Mouse (Mus musculus) MEL (cell line): ENCODE results near the gene Tshz2. TPM values are rescaled to one million over a fixed set of nuclear protein-coding genes. Genes with fewer than 3 reads are reported as not detected.

ENCODE experiments used
- DNase-seq: peaks from one replicate; pipeline ENCODE4 v3.0.0; 2011; ENCODE audit warnings: low read depth, low spot score
- H3K27ac ChIP-seq: 2 replicates; pipeline ENCODE4 v1.5.1; 2012; ENCODE audit warnings: low read depth, mild to moderate bottlenecking, control low read depth, low read length, moderate library complexity; ENCODE audit not compliant: control insufficient read depth
- H3K27me3 ChIP-seq, 2 experiments: fragments of 150-350 bp in 1 of 2; sonication (generic) in 1 of 2; 2 replicates each; pipeline ENCODE4 v1.6.1; 2012; ENCODE audit warnings: low read length in 2 of 2, mild to moderate bottlenecking in 2 of 2, improper control_type of control experiment in 1 of 2, moderate library complexity in 1 of 2; ENCODE audit not compliant: insufficient read depth in 2 of 2, control insufficient read depth in 1 of 2
- H3K36me3 ChIP-seq, 2 experiments: 2 replicates each; pipeline ENCODE4 v1.6.1; 2012 to 2014; ENCODE audit warnings: low read length in 2 of 2, improper control_type of control experiment in 1 of 2, inconsistent platforms in 1 of 2, mild to moderate bottlenecking in 1 of 2; ENCODE audit not compliant: insufficient read depth in 2 of 2, control insufficient read depth in 1 of 2
- H3K4me1 ChIP-seq, 2 experiments: fragments of 150-350 bp in 1 of 2; sonication (generic) in 1 of 2; 2 replicates each; pipeline ENCODE4 v1.6.1; 2012; ENCODE audit warnings: low read length in 2 of 2, improper control_type of control experiment in 1 of 2, mild to moderate bottlenecking in 1 of 2; ENCODE audit not compliant: insufficient read depth in 2 of 2, control insufficient read depth in 1 of 2
- H3K4me3 ChIP-seq, 2 experiments: fragments of 150-350 bp in 1 of 2; sonication (generic) in 1 of 2; 2 replicates each; pipeline ENCODE4 v1.5.1; 2012; ENCODE audit warnings: low read depth in 2 of 2, low read length in 2 of 2, mild to moderate bottlenecking in 2 of 2, moderate library complexity in 2 of 2, control low read depth in 1 of 2, improper control_type of control experiment in 1 of 2; ENCODE audit not compliant: control insufficient read depth in 1 of 2, insufficient read depth in 1 of 2
- H3K79me2 ChIP-seq: 2 replicates; pipeline ENCODE4 v1.6.1; 2012; ENCODE audit warnings: mild to moderate bottlenecking, low read length, moderate library complexity; ENCODE audit not compliant: control insufficient read depth, poor library complexity, insufficient read depth
- H3K9ac ChIP-seq: 2 replicates; pipeline ENCODE4 v1.6.1; 2012; ENCODE audit warnings: low read depth, mild to moderate bottlenecking, control low read depth, low read length, moderate library complexity; ENCODE audit not compliant: control insufficient read depth, poor library complexity, severe bottlenecking
- H3K9me3 ChIP-seq: fragments of 150-350 bp; sonication (generic); replicated peaks from 2 replicates; pipeline ENCODE4 v1.6.1; 2012; ENCODE audit warnings: mild to moderate bottlenecking, low read length, improper control_type of control experiment, moderate library complexity; ENCODE audit not compliant: insufficient read depth
- BHLHE40 ChIP-seq: IDR thresholded peaks from 2 replicates; pipeline ENCODE4 v1.6.1; 2012; ENCODE audit warnings: low read depth, mild to moderate bottlenecking, inconsistent platforms, low read length, improper control_type of control experiment, borderline replicate concordance
- CHD1 ChIP-seq: IDR thresholded peaks from 2 replicates; pipeline ENCODE4 v1.6.1; 2012; ENCODE audit warnings: low read depth, mild to moderate bottlenecking, inconsistent platforms, low read length, improper control_type of control experiment
- CHD2 ChIP-seq: IDR thresholded peaks from 2 replicates; pipeline ENCODE4 v1.6.1; 2011; ENCODE audit warnings: low read length, improper control_type of control experiment
- CTCF ChIP-seq, 3 experiments: IDR thresholded peaks in 2 of 3; conservative IDR thresholded peaks in 1 of 3; 2 replicates each; pipeline ENCODE4 v1.5.1; 2011 to 2012; ENCODE audit warnings: low read length in 3 of 3, low read depth in 2 of 3, mild to moderate bottlenecking in 2 of 3, improper control_type of control experiment in 1 of 3, inconsistent platforms in 1 of 3, mixed read lengths in 1 of 3, moderate library complexity in 1 of 3; ENCODE audit not compliant: control insufficient read depth in 1 of 3, insufficient read depth in 1 of 3, poor library complexity in 1 of 3, severe bottlenecking in 1 of 3
- E2F4 ChIP-seq: IDR thresholded peaks from 2 replicates; pipeline ENCODE4 v1.6.1; 2011; ENCODE audit warnings: low read depth, low read length, improper control_type of control experiment, borderline replicate concordance
- ETS1 ChIP-seq: IDR thresholded peaks from 2 replicates; pipeline ENCODE4 v1.6.1; 2012; ENCODE audit warnings: low read depth, mild to moderate bottlenecking, inconsistent platforms, low read length, improper control_type of control experiment, moderate library complexity
- GABPA ChIP-seq: IDR thresholded peaks from 2 replicates; pipeline ENCODE4 v1.6.1; 2012; ENCODE audit warnings: low read depth, mild to moderate bottlenecking, inconsistent platforms, low read length, improper control_type of control experiment, moderate library complexity
- GATA1 ChIP-seq: IDR thresholded peaks from 2 replicates; pipeline ENCODE4 v1.6.1; 2011; ENCODE audit warnings: low read depth, low read length, improper control_type of control experiment
- JUND ChIP-seq: IDR thresholded peaks from 2 replicates; pipeline ENCODE4 v1.6.1; 2011; ENCODE audit warnings: low read depth, mild to moderate bottlenecking, improper control_type of control experiment, low read length
- KAT2A ChIP-seq: conservative IDR thresholded peaks from 2 replicates; pipeline ENCODE4 v1.6.1; 2012; ENCODE audit warnings: low read depth, low read length, improper control_type of control experiment, inconsistent platforms
- MAFK ChIP-seq: IDR thresholded peaks from 2 replicates; pipeline ENCODE4 v1.6.1; 2011; ENCODE audit warnings: low read depth, mild to moderate bottlenecking, low read length, improper control_type of control experiment, borderline replicate concordance
- MAX ChIP-seq: IDR thresholded peaks from 2 replicates; pipeline ENCODE4 v1.6.1; 2011; ENCODE audit warnings: low read length, improper control_type of control experiment
- MAZ ChIP-seq: IDR thresholded peaks from 2 replicates; pipeline ENCODE4 v1.6.1; 2012; ENCODE audit warnings: low read depth, mild to moderate bottlenecking, inconsistent platforms, low read length, improper control_type of control experiment
- MEF2A ChIP-seq: IDR thresholded peaks from 2 replicates; pipeline ENCODE4 v1.6.1; 2014; ENCODE audit warnings: low read depth, mild to moderate bottlenecking, inconsistent platforms, low read length, improper control_type of control experiment; ENCODE audit not compliant: poor library complexity, insufficient replicate concordance, severe bottlenecking; ENCODE audit errors: extremely low read depth
- MXI1 ChIP-seq: IDR thresholded peaks from 2 replicates; pipeline ENCODE4 v1.6.1; 2011; ENCODE audit warnings: mild to moderate bottlenecking, low read depth, low read length, improper control_type of control experiment
- MYB ChIP-seq: IDR thresholded peaks from 2 replicates; pipeline ENCODE4 v1.6.1; 2011; ENCODE audit warnings: mild to moderate bottlenecking, low read depth, low read length, improper control_type of control experiment
- NELFE ChIP-seq: IDR thresholded peaks from 2 replicates; pipeline ENCODE4 v1.6.1; 2011; ENCODE audit warnings: low read depth, low read length, improper control_type of control experiment
- NRF1 ChIP-seq: IDR thresholded peaks from 2 replicates; pipeline ENCODE4 v1.6.1; 2014; ENCODE audit warnings: low read depth, mild to moderate bottlenecking, inconsistent platforms, low read length, improper control_type of control experiment, moderate library complexity; ENCODE audit not compliant: poor library complexity, insufficient read depth, severe bottlenecking
- POLR2AphosphoS2 ChIP-seq: IDR thresholded peaks from 2 replicates; pipeline ENCODE4 v1.6.1; 2011; ENCODE audit warnings: low read length, improper control_type of control experiment
- POLR2AphosphoS5 ChIP-seq: IDR thresholded peaks from 2 replicates; pipeline ENCODE4 v1.6.1; 2012; ENCODE audit warnings: low read depth, borderline replicate concordance, mild to moderate bottlenecking, inconsistent platforms, low read length, moderate library complexity, mixed read lengths
- RAD21 ChIP-seq: IDR thresholded peaks from 2 replicates; pipeline ENCODE4 v1.6.1; 2011; ENCODE audit warnings: mild to moderate bottlenecking, low read depth, low read length, improper control_type of control experiment
- RCOR1 ChIP-seq: IDR thresholded peaks from 2 replicates; pipeline ENCODE4 v1.6.1; 2012; ENCODE audit warnings: low read depth, mild to moderate bottlenecking, inconsistent platforms, low read length, improper control_type of control experiment
- SMC3 ChIP-seq: IDR thresholded peaks from 2 replicates; pipeline ENCODE4 v1.6.1; 2011; ENCODE audit warnings: low read depth, low read length, improper control_type of control experiment
- TAL1 ChIP-seq: IDR thresholded peaks from 2 replicates; pipeline ENCODE4 v1.6.1; 2012; ENCODE audit warnings: mild to moderate bottlenecking, inconsistent platforms, low read length, moderate library complexity, mixed read lengths
- TBP ChIP-seq: IDR thresholded peaks from 2 replicates; pipeline ENCODE4 v1.8.0; 2011; ENCODE audit warnings: low read depth, low read length, improper control_type of control experiment
- UBTF ChIP-seq: IDR thresholded peaks from 2 replicates; pipeline ENCODE4 v1.6.1; 2012; ENCODE audit warnings: low read depth, mild to moderate bottlenecking, inconsistent platforms, low read length, improper control_type of control experiment, moderate library complexity, borderline replicate concordance; ENCODE audit not compliant: insufficient read depth
- USF2 ChIP-seq, 2 experiments: IDR thresholded peaks; 2 replicates each; pipeline ENCODE4 v1.6.1; 2011 to 2012; ENCODE audit warnings: improper control_type of control experiment in 2 of 2, low read length in 2 of 2, borderline replicate concordance in 1 of 2, inconsistent platforms in 1 of 2, low read depth in 1 of 2, mild to moderate bottlenecking in 1 of 2; ENCODE audit not compliant: insufficient read depth in 1 of 2
- ZC3H11A ChIP-seq: IDR thresholded peaks from 2 replicates; pipeline ENCODE4 v1.6.1; 2012; ENCODE audit warnings: low read depth, mild to moderate bottlenecking, inconsistent platforms, low read length, improper control_type of control experiment
- ZKSCAN1 ChIP-seq: IDR thresholded peaks from 2 replicates; pipeline ENCODE4 v1.6.1; 2012; ENCODE audit warnings: low read depth, mild to moderate bottlenecking, inconsistent platforms, low read length, improper control_type of control experiment, moderate library complexity
- ZMIZ1 ChIP-seq: IDR thresholded peaks from 2 replicates; pipeline ENCODE4 v1.6.1; 2012; ENCODE audit warnings: low read depth, mild to moderate bottlenecking, inconsistent platforms, low read length, improper control_type of control experiment, moderate library complexity
- ZNF384 ChIP-seq: IDR thresholded peaks from 2 replicates; pipeline ENCODE4 v1.6.1; 2012; ENCODE audit warnings: low read depth, mild to moderate bottlenecking, inconsistent platforms, low read length, improper control_type of control experiment
- polyA plus RNA-seq, 2 experiments: library from polyadenylated mRNA; stranded (reverse) in 1 of 2; unstranded in 1 of 2; fragments of >175 nt in 1 of 2; fragments of >200 nt in 1 of 2; gene quantifications; 2 replicates each; pipeline versions ENCODE4 v1.2.1 to v1.2.4; 2012; ENCODE audit warnings: low replicate concordance in 2 of 2, low read depth in 1 of 2; ENCODE audit not compliant: insufficient read length in 2 of 2, insufficient read depth in 1 of 2, missing spikeins in 1 of 2
- total RNA-seq: library from RNA; depleted of rRNA; stranded (reverse); fragments of 300-350 nt; gene quantifications from 2 replicates; pipeline ENCODE4 v1.2.3, GENCODE M21; 2012

The Tshz2 gene
- total and polyA plus RNA-seq, 3 experiments, result not detected

GRCm38 (mm10) chr2:170094871-170095270 is 462.1 kb downstream of the Tshz2 start:
- Histone ChIP-seq H3K4me3 (no peak overlapping the region), H3K9me3 (no peaks in the 10 kb centered on the region), H3K27ac (no peak overlapping the region), H3K4me1 (no peaks in the 10 kb centered on the region), H3K79me2 (no peaks in the 10 kb centered on the region), H3K9ac (no peak overlapping the region), H3K27me3 (no peaks in the 10 kb centered on the region; a peak in 2 of 4 replicates), H3K36me3 (no peaks in the 10 kb centered on the region)
- DNase-seq, result no peak
- TF ChIP-seq MYB, result no peak
- TF ChIP-seq SMC3, result no peak
- no peak for TF ChIP-seq E2F4
- no peak for TF ChIP-seq GABPA
- TF ChIP-seq ETS1, result no peak
- TF ChIP-seq ZKSCAN1, result no peak
- no peak for TF ChIP-seq POLR2AphosphoS5
- TF ChIP-seq MXI1, result no peak
- TF ChIP-seq ZC3H11A, result no peak
- no peak for TF ChIP-seq MAX
- no peak for TF ChIP-seq ZMIZ1

- no peaks in the 10 kb centered on the region for H3K9me3 ChIP-seq
- no peaks in the 10 kb centered on the region for H3K4me1 ChIP-seq
- no peak overlapping the region for H3K27ac ChIP-seq
- DNase-seq, result peak; percentile 93
- no peaks in the 10 kb centered on the region for H3K27me3 ChIP-seq
- no peaks in the 10 kb centered on the region for H3K36me3 ChIP-seq
- no peaks in the 10 kb centered on the region for H3K79me2 ChIP-seq
- H3K4me3 ChIP-seq, result peak overlapping the region; percentile 13 to 22; a peak in 2 of 4 replicates
- peak overlapping the region; percentile 47; the same call in 1 of the 2 replicates for H3K9ac ChIP-seq
- TF ChIP-seq GATA1 (no peak), ZC3H11A (peak; percentile 80), CHD2 (no peak), SMC3 (peak; percentile 91), ZKSCAN1 (no peak), POLR2AphosphoS2 (no peak), ZMIZ1 (no peak), CTCF (IDR thresholded peaks at IDR 0.05 in 2 of 3, conservative IDR thresholded peaks at IDR 0.05 in 1 of 3; ENCODE audit: control insufficient read depth in 1 of 3, insufficient read depth in 1 of 3, low read depth in 2 of 3, low read length in 3 of 3, poor library complexity in 1 of 3, severe bottlenecking in 1 of 3) (peak; percentile 84 to 98 (median 97)), RAD21 (peak; percentile 91), USF2 (IDR thresholded peaks at IDR 0.05; ENCODE audit: borderline replicate concordance in 1 of 2, insufficient read depth in 1 of 2, low read depth in 1 of 2, low read length in 2 of 2) (no peak), NELFE (no peak; the same call in 1 of the 2 replicates), POLR2AphosphoS5 (no peak), ZNF384 (no peak), MAZ (peak; percentile 53), KAT2A (no peak), BHLHE40 (no peak), TBP (no peak), GABPA (no peak), NRF1 (no peak), TAL1 (no peak), MXI1 (no peak), CHD1 (no peak), RCOR1 (no peak), MEF2A (no peak), MAFK (no peak), ETS1 (0 out of 2 replicates have a peak, but pooled peaks have one; percentile 14), JUND (no peak), UBTF (no peak)
Measured at GRCm38 (mm10) chr2:170101132-170101531, 468.3 kb downstream of the Tshz2 start.
